Mouse (Mus musculus) lung, postnatal 0 days (tissue): ENCODE measurements around the gene Guk1. TPM values are rescaled to one million over a fixed set of nuclear protein-coding genes. Genes with fewer than 3 reads are reported as not detected.

Experiments used
- ATAC-seq: fragments of 200-750 bp; cut with Nextera tagmentation; 2 replicates; pipeline ENCODE4 v1.8.0; 2017; ENCODE audit warnings: moderate library complexity
- DNase-seq: peaks from one replicate; pipeline ENCODE4 v3.0.0-alpha.2; 2016; ENCODE audit warnings: low spot score
- H3K27ac ChIP-seq: fragments of 300-500 bp; sonication (generic); 2 replicates; pipeline ENCODE4 v1.5.1; 2014; ENCODE audit warnings: antibody characterized with exemption, mild to moderate bottlenecking, low read length, mixed read lengths
- H3K27me3 ChIP-seq: fragments of 300-500 bp; sonication (generic); replicated peaks from 2 replicates; pipeline ENCODE4 v1.6.1; 2014; ENCODE audit warnings: low read length, mixed read lengths; ENCODE audit not compliant: insufficient read depth
- H3K36me3 ChIP-seq: fragments of 300-500 bp; sonication (generic); 2 replicates; pipeline ENCODE4 v1.6.1; 2014; ENCODE audit warnings: low read length, mixed read lengths; ENCODE audit not compliant: insufficient read depth
- H3K4me1 ChIP-seq: fragments of 300-500 bp; sonication (generic); 2 replicates; pipeline ENCODE4 v1.6.1; 2014; ENCODE audit warnings: antibody characterized with exemption, low read depth, low read length, mixed read lengths; ENCODE audit not compliant: insufficient read depth
- H3K4me2 ChIP-seq: fragments of 300-500 bp; sonication (generic); replicated peaks from 2 replicates; pipeline ENCODE4 v1.6.1; 2014; ENCODE audit warnings: low read depth, mild to moderate bottlenecking, low read length, moderate library complexity, mixed read lengths
- H3K4me3 ChIP-seq: fragments of 300-500 bp; sonication (generic); 2 replicates; pipeline ENCODE4 v1.5.1; 2014; ENCODE audit warnings: low read depth, low read length
- H3K9ac ChIP-seq: fragments of 300-500 bp; sonication (generic); replicated peaks from 2 replicates; pipeline ENCODE4 v1.6.1; 2014; ENCODE audit warnings: low read depth, mild to moderate bottlenecking
- H3K9me3 ChIP-seq: fragments of 300-500 bp; sonication (generic); 2 replicates; pipeline ENCODE4 v1.6.1; 2016; ENCODE audit warnings: low read length, mixed read lengths
- CTCF ChIP-seq: IDR thresholded peaks from 2 replicates; pipeline ENCODE4 v1.5.1; 2016; ENCODE audit warnings: antibody characterized with exemption, mild to moderate bottlenecking
- EP300 ChIP-seq: IDR thresholded peaks from 2 replicates; pipeline ENCODE4 v1.6.1; 2016; ENCODE audit warnings: antibody characterized with exemption, mild to moderate bottlenecking, control low read depth
- WGBS: fragments of 180-500 bp; shearing (Covaris S2); extraction: QIAGEN DNeasy Blood & Tissue Kit; methylation state at CpG from one replicate; pipeline ENCODE4 v1.1.7; 2014; 5-methylcytosine and 5-hydroxymethylcytosine counted together
- polyA plus RNA-seq: library from polyadenylated mRNA; unstranded; fragments of >200 nt; fragmentation: Nextera tagmentation; extraction: Ambion mirVana; gene quantifications from 2 replicates; pipeline ENCODE4 v1.2.1, GENCODE M21; 2015

The Guk1 gene
- polyA plus RNA-seq, 1 experiment from 2014 or later: 168 TPM

DNA sequence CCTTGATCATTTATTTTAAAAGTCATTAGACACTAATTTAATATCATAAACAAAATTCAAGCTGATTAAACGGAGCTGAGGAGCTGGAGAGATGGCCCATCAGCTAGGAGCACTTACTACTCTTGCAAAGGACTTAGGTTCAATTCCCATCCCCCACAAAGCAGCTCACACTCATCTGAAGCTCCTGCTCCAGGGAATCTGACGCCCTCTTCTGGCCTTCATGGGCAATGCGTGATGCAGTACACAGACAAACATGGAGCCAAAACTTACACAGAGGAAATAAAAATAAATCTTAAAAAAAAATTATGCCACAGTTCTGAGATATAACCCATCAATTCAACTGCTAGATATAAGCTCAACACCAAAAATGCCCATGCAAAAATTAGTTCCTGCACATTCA is 40.3 kb downstream of the Guk1 start:
- H3K36me3 ChIP-seq: no peaks in the 10 kb centered on the region
- no peak overlapping the region for H3K4me3 ChIP-seq
- H3K27me3 ChIP-seq: no peaks in the 10 kb centered on the region
- DNase-seq (no peak), ATAC-seq (no peak)
- no peaks in the 10 kb centered on the region for H3K9me3 ChIP-seq
- no peaks in the 10 kb centered on the region for H3K4me1 ChIP-seq
- no peak overlapping the region for H3K9ac ChIP-seq
- 28% methylated on average over 3 of the region's 3 CpGs for WGBS
- H3K27ac ChIP-seq: no peak overlapping the region
- TF ChIP-seq CTCF: peak; percentile 45
- TF ChIP-seq EP300: no peak
- H3K4me2 ChIP-seq: no peak overlapping the region

DNA sequence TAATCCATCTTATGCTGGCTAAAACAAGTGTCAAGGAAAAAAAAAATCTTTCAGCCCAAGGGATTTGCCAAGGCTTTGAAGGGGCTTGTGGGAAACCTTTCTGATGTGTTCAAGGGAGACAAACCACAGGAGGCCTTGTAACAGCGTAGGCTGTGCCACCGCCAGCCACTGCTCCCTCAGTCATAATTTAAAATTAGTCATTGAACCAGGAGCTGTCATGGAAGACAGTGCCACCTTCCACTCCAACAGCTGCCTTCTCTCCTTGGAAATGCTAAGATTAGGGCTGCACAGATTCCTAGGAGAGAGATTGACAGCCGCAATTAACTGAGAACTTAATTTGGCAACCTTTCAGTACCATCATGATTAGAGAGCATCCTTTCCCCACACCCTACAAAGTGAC is 42.7 kb downstream of the Guk1 start:
- Histone ChIP-seq H3K27me3 (no peaks in the 10 kb centered on the region), H3K36me3 (no peaks in the 10 kb centered on the region), H3K9ac (no peak overlapping the region), H3K4me1 (no peaks in the 10 kb centered on the region), H3K4me2 (no peak overlapping the region), H3K9me3 (no peaks in the 10 kb centered on the region), H3K27ac (no peak overlapping the region), H3K4me3 (no peak overlapping the region)
- DNase-seq: no peak
- TF ChIP-seq CTCF: no peak
- peak; percentile 58; the same call in 1 of the 2 replicates for TF ChIP-seq EP300
- 44% methylated on average over 3 of the region's 3 CpGs for WGBS
- ATAC-seq: peak; percentile 19

- Histone ChIP-seq H3K9ac (no peak overlapping the region), H3K9me3 (no peaks in the 10 kb centered on the region), H3K4me1 (no peaks in the 10 kb centered on the region), H3K4me2 (no peak overlapping the region), H3K36me3 (no peaks in the 10 kb centered on the region), H3K4me3 (no peak overlapping the region), H3K27ac (no peak overlapping the region), H3K27me3 (no peaks in the 10 kb centered on the region)
- ATAC-seq (no peak), DNase-seq (no peak)
- WGBS: 69% methylated on average over 5 of the region's 5 CpGs
- TF ChIP-seq EP300: no peak
- TF ChIP-seq CTCF: no peak
These were observed 49.0 kb downstream of the Guk1 start for GRCm38 (mm10) chr11:59142962-59143361.

- Histone ChIP-seq H3K9ac (no peak overlapping the region), H3K9me3 (no peaks in the 10 kb centered on the region), H3K4me2 (peak overlapping the region; percentile 32; the same call in 1 of the 2 replicates), H3K27me3 (peaks cover 6% of the 10 kb centered on the region; the same call in 1 of the 2 replicates), H3K4me3 (no peak overlapping the region), H3K27ac (no peak overlapping the region), H3K4me1 (no peaks in the 10 kb centered on the region), H3K36me3 (no peaks in the 10 kb centered on the region)
- WGBS: 11% methylated on average over 14 of the region's 14 CpGs
- TF ChIP-seq EP300 (no peak), CTCF (no peak)
- peak; percentile 55 for ATAC-seq
- DNase-seq: peak; percentile 46
These were observed 50.1 kb downstream of the Guk1 start for GRCm38 (mm10) chr11:59141772-59142370.

DNA sequence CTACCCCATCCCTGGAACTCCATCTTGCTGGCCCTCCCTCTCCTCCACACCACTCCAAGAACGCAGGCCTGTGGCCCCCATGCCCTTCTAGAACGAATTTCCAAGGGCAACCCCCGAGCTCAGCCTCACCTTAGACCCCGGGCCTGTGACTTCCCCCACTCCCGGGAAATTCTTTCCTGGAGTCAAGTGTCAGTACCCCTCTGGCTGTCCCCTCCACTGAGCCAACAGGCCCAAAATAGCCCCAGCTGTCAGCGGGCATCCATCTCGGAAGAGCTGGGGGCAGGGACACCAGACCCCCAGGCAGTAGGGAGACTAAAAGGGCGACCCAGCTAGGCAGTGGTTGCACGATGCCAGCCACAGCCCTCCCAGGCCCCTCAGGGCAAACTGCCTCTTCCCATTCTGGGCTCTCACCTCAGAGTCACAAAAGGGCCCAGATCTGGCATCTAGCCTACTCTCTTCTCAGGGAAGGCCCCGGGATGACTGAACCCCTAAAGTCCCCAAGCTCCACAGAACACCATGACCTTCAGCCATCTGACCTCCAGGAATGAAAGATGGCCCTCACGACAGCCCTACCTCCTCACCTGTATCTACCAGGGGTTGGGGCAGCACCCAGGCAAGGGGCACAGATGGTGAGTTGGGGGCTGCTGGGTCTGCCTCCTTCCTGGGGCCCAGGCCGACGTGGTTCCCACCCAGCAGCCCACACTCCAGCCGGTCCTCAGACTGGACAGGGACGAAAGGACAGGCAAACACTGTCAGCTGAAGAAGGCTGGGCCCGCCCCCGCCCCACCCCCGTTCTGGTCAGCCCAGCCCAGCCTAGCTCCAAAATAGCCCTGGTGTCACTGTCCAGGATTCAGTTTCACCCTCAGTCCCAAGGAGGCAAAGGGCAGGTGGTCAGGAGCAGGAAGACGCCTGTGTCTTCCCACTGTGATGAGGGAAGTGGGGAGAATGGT is 53.2 kb downstream of the Guk1 start:
- ATAC-seq: no peak

DNA sequence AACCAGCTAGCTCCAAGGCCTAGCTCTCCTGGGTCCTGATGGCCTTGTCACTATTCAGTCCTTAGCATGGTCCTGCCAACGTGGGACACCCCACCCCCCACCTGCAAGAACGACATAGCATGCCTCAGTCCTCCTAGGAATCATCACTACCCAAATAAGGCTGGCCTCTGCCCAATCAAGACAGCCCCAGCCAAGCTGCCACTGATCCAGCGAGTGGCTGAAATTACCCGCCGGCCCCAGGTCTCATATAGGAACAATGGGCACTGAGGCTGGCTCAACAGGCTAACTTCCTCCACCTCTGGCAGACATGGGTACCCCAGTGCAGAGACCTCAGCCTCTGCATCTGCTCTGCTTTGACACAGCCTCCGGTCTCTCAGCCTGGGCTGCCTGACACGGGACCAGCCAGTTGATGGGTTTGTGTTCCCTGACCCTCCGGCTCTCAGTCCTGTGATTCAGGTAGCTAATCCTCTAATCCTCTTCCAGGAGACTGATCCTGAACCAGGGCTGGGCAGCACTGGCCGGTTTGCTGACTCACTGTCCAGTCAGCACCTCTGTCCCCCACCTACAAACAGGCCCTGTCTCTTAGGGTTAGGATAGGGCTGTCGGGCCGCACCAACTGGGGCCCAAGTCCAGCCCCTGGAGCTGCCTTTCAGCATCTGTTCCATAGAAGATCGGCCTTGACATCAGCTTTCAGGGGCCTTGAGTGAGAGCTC is 54.9 kb downstream of the Guk1 start:
- Histone ChIP-seq H3K27me3 (peaks cover 34% of the 10 kb centered on the region), H3K9ac (no peak overlapping the region), H3K4me3 (no peak overlapping the region), H3K9me3 (no peaks in the 10 kb centered on the region), H3K36me3 (no peaks in the 10 kb centered on the region), H3K27ac (no peak overlapping the region), H3K4me2 (no peak overlapping the region), H3K4me1 (no peaks in the 10 kb centered on the region; the same call in 1 of the 2 replicates)
- no peak for TF ChIP-seq CTCF
- no peak for TF ChIP-seq EP300
- no peak for ATAC-seq
- WGBS: 71% methylated on average over 12 of the region's 12 CpGs
- no peak for DNase-seq

More for the DNA sequence above, 53.2 kb downstream of the Guk1 start:
- Histone ChIP-seq H3K4me2 (no peak overlapping the region), H3K9me3 (no peaks in the 10 kb centered on the region), H3K4me1 (no peaks in the 10 kb centered on the region; the same call in 1 of the 2 replicates), H3K9ac (no peak overlapping the region), H3K27me3 (peaks cover 34% of the 10 kb centered on the region), H3K36me3 (no peaks in the 10 kb centered on the region), H3K27ac (no peak overlapping the region), H3K4me3 (no peak overlapping the region)
- no peak for DNase-seq
- WGBS: 50% methylated on average over 18 of the region's 19 CpGs
- TF ChIP-seq EP300 (no peak), CTCF (no peak)
